ENCODE assay signal across 8 mouse cellular contexts in the genomic region with DNA sequence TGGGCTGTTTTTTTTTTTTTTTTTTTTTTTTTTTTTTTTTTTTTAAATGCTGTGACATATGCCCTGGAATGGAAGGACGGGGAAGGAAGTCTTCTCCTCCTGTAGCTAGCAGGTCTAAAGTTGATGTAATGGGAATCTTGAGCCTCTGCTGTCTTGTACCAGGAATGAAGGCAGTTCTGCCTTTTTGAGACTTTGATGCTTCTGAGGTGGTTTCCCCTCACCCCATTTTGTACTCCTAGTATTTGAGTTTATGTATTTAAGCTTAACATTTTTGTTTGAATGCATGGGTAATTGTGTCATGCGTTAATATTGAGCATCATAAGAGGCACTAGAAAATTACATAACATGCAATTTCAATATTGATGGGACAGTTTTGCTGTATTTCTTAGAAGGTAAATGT. TPM values are rescaled to one million over a fixed set of nuclear protein-coding genes. Genes with fewer than 3 reads are reported as not detected.
DNase-seq lines count a peak whose midpoint lies in the region; ATAC-seq and TF ChIP-seq lines count a peak whose summit lies in the region.

No protein-coding gene starts in this region.

- 64% methylated on average over 2 of the region's 2 CpGs for WGBS in kidney, embryonic 14.5 days
- 82% methylated on average over 2 of the region's 2 CpGs for WGBS in embryonic facial prominence, embryonic 10.5 days
- 58% methylated on average over 2 of the region's 2 CpGs for WGBS in heart, postnatal 0 days
- 81% methylated on average over 2 of the region's 2 CpGs for WGBS in midbrain, embryonic 13.5 days

- ATAC-seq in kidney, embryonic 14.5 days (ENCODE audit: low FRiP score, low TSS enrichment): no peak
- no peak for ATAC-seq in heart, postnatal 0 days (ENCODE audit: insufficient read depth, low read depth)
- ATAC-seq in midbrain, embryonic 13.5 days: no peak

- peak overlapping the region; percentile 31 for H3K4me2 ChIP-seq in kidney, embryonic 14.5 days (replicated peaks; ENCODE audit: low read depth, low read length)
- H3K4me2 ChIP-seq in heart, postnatal 0 days (ENCODE audit: low read depth, low read length): peak overlapping the region; percentile 49
- H3K4me2 ChIP-seq in midbrain, embryonic 13.5 days (replicated peaks): peak overlapping the region; percentile 39

- TF ChIP-seq EP300 in heart, postnatal 0 days (IDR thresholded peaks at IDR 0.05; ENCODE audit: low read depth): no peak

- no peak overlapping the region for H3K27ac ChIP-seq in kidney, embryonic 14.5 days (ENCODE audit: low read depth, low read length)
- H3K27ac ChIP-seq in embryonic facial prominence, embryonic 10.5 days (replicated peaks): no peak overlapping the region
- H3K27ac ChIP-seq in heart, postnatal 0 days (ENCODE audit: low read depth): peak overlapping the region; percentile 55; the same call in 1 of the 2 replicates
- no peak overlapping the region for H3K27ac ChIP-seq in midbrain, embryonic 13.5 days

- H3K36me3 ChIP-seq in kidney, embryonic 14.5 days (ENCODE audit: control insufficient read depth, insufficient read depth, low read length): peaks cover 15% of the 10 kb centered on the region
- H3K36me3 ChIP-seq in embryonic facial prominence, embryonic 10.5 days (replicated peaks): peaks cover 44% of the 10 kb centered on the region
- peaks cover 6% of the 10 kb centered on the region; the same call in 1 of the 2 replicates for H3K36me3 ChIP-seq in heart, postnatal 0 days (replicated peaks; ENCODE audit: control insufficient read depth, insufficient read depth, low read length)
- peaks cover 22% of the 10 kb centered on the region for H3K36me3 ChIP-seq in midbrain, embryonic 13.5 days

- H3K4me3 ChIP-seq in kidney, embryonic 14.5 days (ENCODE audit: low read length): no peak overlapping the region; the same call in 1 of the 2 replicates
- 0 out of 2 replicates have a peak overlapping the region, but pooled peaks have one; percentile 21 for H3K4me3 ChIP-seq in embryonic facial prominence, embryonic 10.5 days
- peak overlapping the region; percentile 31; the same call in 1 of the 2 replicates for H3K4me3 ChIP-seq in heart, postnatal 0 days (ENCODE audit: low read depth, low read length)
- peak overlapping the region; percentile 18; the same call in 1 of the 2 replicates for H3K4me3 ChIP-seq in midbrain, embryonic 13.5 days (replicated peaks)

- no peaks in the 10 kb centered on the region for H3K27me3 ChIP-seq in kidney, embryonic 14.5 days (ENCODE audit: control insufficient read depth, insufficient read depth, low read length)
- H3K27me3 ChIP-seq in embryonic facial prominence, embryonic 10.5 days (replicated peaks; ENCODE audit: low read depth, poor library complexity, severe bottlenecking): no peaks in the 10 kb centered on the region
- H3K27me3 ChIP-seq in heart, postnatal 0 days (ENCODE audit: control insufficient read depth, insufficient read depth, low read length): no peaks in the 10 kb centered on the region
- no peaks in the 10 kb centered on the region for H3K27me3 ChIP-seq in midbrain, embryonic 13.5 days

- 0 out of 2 replicates have a peak, but pooled peaks cover 2% of the 10 kb centered on the region for H3K9me3 ChIP-seq in kidney, embryonic 14.5 days (ENCODE audit: control insufficient read depth, low read length)
- H3K9me3 ChIP-seq in embryonic facial prominence, embryonic 10.5 days: peaks cover 3% of the 10 kb centered on the region; the same call in 1 of the 2 replicates
- no peaks in the 10 kb centered on the region for H3K9me3 ChIP-seq in heart, postnatal 0 days (replicated peaks; ENCODE audit: control insufficient read depth, low read length)
- H3K9me3 ChIP-seq in midbrain, embryonic 13.5 days: no peaks in the 10 kb centered on the region

- H3K9ac ChIP-seq in kidney, embryonic 14.5 days (ENCODE audit: low read depth, low read length): no peak overlapping the region
- H3K9ac ChIP-seq in heart, postnatal 0 days (replicated peaks; ENCODE audit: low read depth, low read length): no peak overlapping the region
- no peak overlapping the region for H3K9ac ChIP-seq in midbrain, embryonic 13.5 days (replicated peaks)

- no peaks in the 10 kb centered on the region for H3K4me1 ChIP-seq in kidney, embryonic 14.5 days (ENCODE audit: control insufficient read depth, insufficient read depth, low read length)
- H3K4me1 ChIP-seq in embryonic facial prominence, embryonic 10.5 days: no peaks in the 10 kb centered on the region
- H3K4me1 ChIP-seq in heart, postnatal 0 days (ENCODE audit: control insufficient read depth, insufficient read depth): peaks cover 7% of the 10 kb centered on the region; the same call in 1 of the 2 replicates
- peaks cover 4% of the 10 kb centered on the region; the same call in 1 of the 2 replicates for H3K4me1 ChIP-seq in midbrain, embryonic 13.5 days (replicated peaks)

- no peak for TF ChIP-seq CTCF in heart, postnatal 0 days (IDR thresholded peaks at IDR 0.05; ENCODE audit: low read depth)

- DNase-seq in kidney, postnatal 10 days: no peak
- no peak for DNase-seq in embryonic facial prominence, embryonic 10.5 days (ENCODE audit: low spot score)
- no peak for DNase-seq in heart, postnatal 0 days (ENCODE audit: low spot score)
- no peak for DNase-seq in urinary bladder, postnatal 25 days (ENCODE audit: low spot score)
- DNase-seq in spleen, postnatal 36 days (ENCODE audit: low spot score in 2 of 2): no peak
- DNase-seq in cerebellum, adult 11 months: no peak

RNA-seq across cellular contexts. Expression of gene Atf7ip, which starts 14.4 kb away (rescaled TPM):
- 31.3 and 54.2 TPM in 2 replicates for polyA plus RNA-seq in kidney, embryonic 14.5 days (2014; fragmentation: Nextera tagmentation; extraction: Ambion mirVana)
- polyA plus RNA-seq in embryonic facial prominence, embryonic 10.5 days (2016; fragmentation: Nextera tagmentation; extraction: Ambion mirVana): 48.0 and 50.9 TPM in 2 replicates
- total RNA-seq in heart, postnatal 0 days (2014; rRNA removed; ENCODE audit: low replicate concordance): 43.3 and 54.5 TPM in 2 replicates
- 16.5 and 19.2 TPM in 2 replicates for polyA plus RNA-seq in heart, postnatal 0 days (2015; fragmentation: Nextera tagmentation; extraction: Ambion mirVana)
- polyA plus RNA-seq in midbrain, embryonic 13.5 days (2015; fragmentation: Nextera tagmentation; extraction: Ambion mirVana): 48.5 and 49.9 TPM in 2 replicates
